Mouse (Mus musculus): ENCODE results near the gene Tsks. TPM values are rescaled to one million over a fixed set of nuclear protein-coding genes. Genes with fewer than 3 reads are reported as not detected.

Gene Tsks
- polyA plus RNA-seq (2015; fragmentation: Nextera tagmentation; extraction: Ambion mirVana): 0.13 and 0.27 TPM in 2 replicates

DNA sequence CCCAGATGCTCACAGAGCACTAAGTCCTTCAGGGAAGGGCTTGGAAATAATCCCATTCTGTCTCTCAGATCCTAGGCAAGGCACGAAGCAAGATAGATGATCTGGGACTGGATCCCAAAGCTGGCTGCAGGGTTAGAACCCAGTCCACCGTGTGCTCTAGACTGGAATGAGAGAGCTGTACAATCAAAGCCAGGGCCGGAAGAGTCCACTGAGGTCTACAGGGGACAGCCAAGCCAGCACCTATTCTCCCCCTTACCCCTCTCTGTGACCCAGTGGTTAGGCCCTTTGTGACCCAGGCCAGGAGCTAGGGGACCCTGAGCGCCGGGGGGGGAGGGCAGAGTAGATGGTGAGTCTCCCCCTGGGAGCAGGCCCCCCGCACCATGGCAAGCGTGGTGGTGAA, at the start of gene Tsks:
Gene Tsks (plus strand): TSS at position 301 of the 400 bp plus-strand sequence.
- no peak within 1 kb of the TSS for H3K9ac ChIP-seq
- no peak within 1 kb of the TSS for H3K4me2 ChIP-seq
- H3K27ac ChIP-seq: no peak within 1 kb of the TSS
- no peaks in the 10 kb centered on the region for H3K9me3 ChIP-seq (replicated peaks)
- 0 out of 2 replicates have a peak, but pooled peaks cover 6% of the 10 kb centered on the region for H3K27me3 ChIP-seq
- no peak within 1 kb of the TSS for H3K4me3 ChIP-seq
- no peaks in the 10 kb centered on the region for H3K4me1 ChIP-seq (replicated peaks)
- ATAC-seq (replicated peaks; ENCODE audit: insufficient number of reproducible peaks, insufficient read depth, low FRiP score, low read depth): no peak
- H3K36me3 ChIP-seq: no peaks in the 10 kb centered on the region
- WGBS: 75% methylated on average over 6 of the region's 7 CpGs

DNA sequence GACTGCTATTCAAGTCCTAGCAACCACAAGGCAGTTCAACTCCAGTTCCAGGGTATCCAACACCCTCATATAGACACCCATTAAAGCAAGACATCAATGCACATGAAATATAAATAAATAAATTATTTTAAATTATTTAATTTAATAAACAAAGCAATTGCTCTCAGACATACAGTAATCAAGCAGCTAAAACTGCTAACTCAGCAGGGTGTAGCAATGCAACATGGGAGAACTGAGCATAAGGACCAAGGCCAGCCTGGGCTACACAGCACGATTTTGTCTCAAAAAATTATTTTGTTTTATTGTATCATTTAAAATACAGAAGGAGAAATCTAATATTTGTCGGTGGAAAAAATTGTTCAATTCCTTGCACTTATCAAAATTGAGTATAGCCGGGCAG, 48.8 kb upstream of the Tsks start:
- Histone ChIP-seq H3K27ac (peak overlapping the region; percentile 78; the same call in 1 of the 2 replicates), H3K4me2 (no peak overlapping the region), H3K4me1 (replicated peaks) (peaks cover 61% of the 10 kb centered on the region), H3K36me3 (peaks cover 7% of the 10 kb centered on the region; the same call in 1 of the 2 replicates), H3K4me3 (no peak overlapping the region), H3K9me3 (replicated peaks) (no peaks in the 10 kb centered on the region), H3K9ac (no peak overlapping the region), H3K27me3 (no peaks in the 10 kb centered on the region)
- 87% methylated on average over 3 of the region's 3 CpGs for WGBS
- no peak for ATAC-seq (replicated peaks; ENCODE audit: insufficient number of reproducible peaks, insufficient read depth, low FRiP score, low read depth)

DNA sequence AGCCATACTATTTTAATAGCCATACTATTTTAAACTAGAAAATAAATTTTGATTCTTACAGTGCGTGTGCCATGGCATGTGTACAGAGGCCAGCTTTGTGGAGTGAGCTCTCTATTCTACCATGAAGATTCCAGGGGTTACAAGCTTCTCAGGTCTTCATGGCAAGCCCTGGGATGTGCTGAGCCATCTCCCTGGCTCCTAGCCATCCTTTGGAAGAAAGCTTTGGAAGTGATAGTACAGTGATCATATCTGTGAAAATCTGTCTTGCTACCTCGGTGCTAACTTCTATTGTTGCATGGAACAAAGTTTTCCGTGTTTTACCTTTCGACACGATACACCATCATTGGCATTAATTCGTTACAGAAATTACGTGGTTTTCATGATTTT, 47.8 kb upstream of the Tsks start:
- peaks cover 53% of the 10 kb centered on the region for H3K4me1 ChIP-seq (replicated peaks)

DNA sequence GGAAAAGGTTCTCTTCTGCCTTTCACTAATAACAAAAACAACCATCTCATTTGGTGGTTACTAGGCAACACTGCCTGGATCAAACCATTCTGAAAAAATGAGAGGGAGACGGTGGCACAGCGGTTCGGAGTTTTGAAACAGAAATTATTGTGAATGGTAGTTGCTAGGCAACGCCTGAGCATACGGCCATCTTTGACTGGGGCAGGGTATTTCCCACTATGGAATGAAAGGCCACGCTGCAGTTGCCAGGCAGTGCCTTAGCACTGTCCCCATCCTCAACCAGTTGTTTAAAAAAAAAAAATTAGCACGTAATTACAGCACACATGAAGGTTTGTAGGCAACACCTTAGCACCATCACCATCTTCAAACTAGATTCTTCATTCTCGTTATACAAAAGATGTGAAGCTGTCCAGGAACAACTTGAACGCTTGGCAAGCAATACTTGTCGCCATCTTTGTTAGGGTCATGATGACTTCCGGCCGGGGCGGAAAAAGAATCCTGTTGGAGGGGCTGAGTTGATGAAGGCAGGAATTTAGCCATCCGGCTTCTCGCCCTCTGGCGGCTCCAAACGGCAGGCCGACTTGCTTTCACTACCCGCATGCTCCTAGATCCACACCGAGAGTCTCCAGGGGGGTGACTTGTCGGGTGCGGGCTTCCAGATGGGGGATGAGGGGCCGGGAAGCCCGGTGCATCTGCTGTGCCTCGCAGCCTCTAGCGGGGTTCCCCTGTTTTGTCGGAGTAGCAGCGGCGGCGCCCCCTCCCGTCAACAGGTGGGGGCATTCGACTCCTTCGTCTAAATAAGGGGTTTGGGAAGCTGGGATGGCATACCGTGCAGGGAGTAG, 47.2 kb upstream of the Tsks start, which contains the start of gene Fuz:
Gene Fuz (plus strand): TSS at position 487 of the 842 bp plus-strand sequence.
- ATAC-seq (replicated peaks; ENCODE audit: insufficient number of reproducible peaks, insufficient read depth, low FRiP score, low read depth): peak; percentile 45
- H3K4me1 ChIP-seq (replicated peaks): peaks cover 49% of the 10 kb centered on the region
- H3K27me3 ChIP-seq: no peaks in the 10 kb centered on the region
- H3K4me2 ChIP-seq: peak within 1 kb of the TSS; percentile 77
- peak within 1 kb of the TSS; percentile 94 for H3K27ac ChIP-seq
- WGBS: 1% methylated on average over 34 of the region's 34 CpGs
- peak within 1 kb of the TSS; percentile 76 for H3K9ac ChIP-seq
- H3K4me3 ChIP-seq: peak within 1 kb of the TSS; percentile 71
- H3K36me3 ChIP-seq: peaks cover 16% of the 10 kb centered on the region; the same call in 1 of the 2 replicates
- H3K9me3 ChIP-seq (replicated peaks): no peaks in the 10 kb centered on the region

More for the DNA sequence above, 47.8 kb upstream of the Tsks start:
- no peaks in the 10 kb centered on the region for H3K27me3 ChIP-seq
- H3K36me3 ChIP-seq: peaks cover 16% of the 10 kb centered on the region
- 74% methylated on average over 7 of the region's 7 CpGs for WGBS
- peak overlapping the region; percentile 71 for H3K4me3 ChIP-seq
- no peaks in the 10 kb centered on the region for H3K9me3 ChIP-seq (replicated peaks)
- peak overlapping the region; percentile 94; the same call in 1 of the 2 replicates for H3K27ac ChIP-seq
- peak overlapping the region; percentile 77 for H3K4me2 ChIP-seq
- no peak overlapping the region for H3K9ac ChIP-seq
- no peak for ATAC-seq (replicated peaks; ENCODE audit: insufficient number of reproducible peaks, insufficient read depth, low FRiP score, low read depth)

DNA sequence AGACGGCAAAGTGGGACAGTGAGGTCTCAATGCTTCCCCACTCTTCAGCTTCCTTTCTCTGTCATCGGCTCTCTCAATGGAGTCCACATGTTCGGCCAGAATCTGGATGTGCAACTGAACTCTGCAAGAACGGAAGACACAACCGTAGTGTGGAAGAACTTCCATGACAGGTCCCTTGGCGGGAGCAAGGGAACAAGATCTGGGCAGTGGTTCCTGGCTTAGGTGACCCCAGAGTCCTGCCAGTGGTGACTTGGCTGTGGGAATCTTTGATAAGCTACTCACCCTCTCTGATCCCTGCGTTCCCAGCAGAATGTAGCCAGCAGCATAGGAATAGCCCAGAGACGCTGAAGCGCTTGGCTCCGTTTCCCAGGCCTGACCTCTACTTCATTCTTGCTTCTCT, 46.5 kb upstream of the Tsks start:
- Histone ChIP-seq H3K4me1 (replicated peaks) (peaks cover 49% of the 10 kb centered on the region), H3K36me3 (peaks cover 19% of the 10 kb centered on the region; the same call in 1 of the 2 replicates), H3K4me3 (peak overlapping the region; percentile 71), H3K27ac (peak overlapping the region; percentile 94), H3K27me3 (no peaks in the 10 kb centered on the region), H3K4me2 (peak overlapping the region; percentile 77), H3K9ac (peak overlapping the region; percentile 76), H3K9me3 (replicated peaks) (no peaks in the 10 kb centered on the region)
- 34% methylated on average over 10 of the region's 10 CpGs for WGBS
- ATAC-seq (replicated peaks; ENCODE audit: insufficient number of reproducible peaks, insufficient read depth, low FRiP score, low read depth): no peak

DNA sequence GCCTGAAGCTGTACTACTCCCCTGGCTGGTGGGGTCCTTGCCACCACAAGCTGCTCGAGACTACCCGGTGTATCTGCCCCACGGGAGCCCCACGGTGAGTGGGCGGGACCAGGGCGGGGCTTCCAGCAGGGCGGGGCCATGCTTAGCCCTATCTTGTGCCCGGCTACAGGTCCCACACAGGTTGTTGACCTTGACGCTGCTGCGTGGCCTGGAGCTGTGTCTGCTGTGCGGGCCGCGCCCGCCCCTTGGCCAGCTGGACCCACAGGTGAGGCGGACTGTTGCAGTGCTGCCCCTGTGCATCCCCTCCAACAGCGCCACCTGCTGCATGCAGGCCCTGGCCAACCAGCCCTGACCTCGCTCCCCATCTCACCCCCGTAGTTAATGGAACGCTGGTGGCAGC, 44.4 kb upstream of the Tsks start:
- ATAC-seq (replicated peaks; ENCODE audit: insufficient number of reproducible peaks, insufficient read depth, low FRiP score, low read depth): no peak
- Histone ChIP-seq H3K36me3 (peaks cover 36% of the 10 kb centered on the region), H3K4me3 (no peak overlapping the region), H3K9ac (no peak overlapping the region), H3K27ac (no peak overlapping the region), H3K9me3 (replicated peaks) (no peaks in the 10 kb centered on the region), H3K27me3 (no peaks in the 10 kb centered on the region), H3K4me2 (peak overlapping the region; percentile 6; the same call in 1 of the 2 replicates), H3K4me1 (replicated peaks) (peaks cover 47% of the 10 kb centered on the region)
- 40% methylated on average over 19 of the region's 19 CpGs for WGBS

DNA sequence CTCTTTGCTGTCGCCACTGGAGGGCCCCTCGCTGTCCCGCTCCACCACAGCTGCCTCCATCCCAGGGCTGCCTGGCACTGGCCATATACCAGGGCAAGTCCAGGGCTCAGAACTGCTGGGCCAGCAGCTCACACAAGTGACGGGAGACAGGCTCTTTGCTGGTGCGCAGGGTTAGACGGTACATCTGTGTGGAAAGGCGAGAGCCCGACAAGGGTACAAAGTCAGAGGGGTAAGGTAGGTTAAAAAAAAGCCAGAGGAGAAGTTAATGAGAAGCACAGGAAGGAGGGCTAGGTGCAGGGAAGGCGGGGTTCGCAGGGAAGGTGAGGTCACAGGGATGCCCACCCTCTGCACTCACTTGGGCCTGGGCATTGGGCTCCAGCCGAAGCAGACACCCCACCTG, 42.4 kb upstream of the Tsks start:
- H3K9me3 ChIP-seq (replicated peaks): no peaks in the 10 kb centered on the region
- WGBS: 88% methylated on average over 11 of the region's 11 CpGs
- no peak for ATAC-seq (replicated peaks; ENCODE audit: insufficient number of reproducible peaks, insufficient read depth, low FRiP score, low read depth)
- H3K36me3 ChIP-seq: peaks cover 56% of the 10 kb centered on the region
- H3K27me3 ChIP-seq: no peaks in the 10 kb centered on the region
- no peak overlapping the region for H3K27ac ChIP-seq
- no peak overlapping the region for H3K9ac ChIP-seq
- no peak overlapping the region for H3K4me2 ChIP-seq
- peaks cover 39% of the 10 kb centered on the region for H3K4me1 ChIP-seq (replicated peaks)
- H3K4me3 ChIP-seq: no peak overlapping the region

DNA sequence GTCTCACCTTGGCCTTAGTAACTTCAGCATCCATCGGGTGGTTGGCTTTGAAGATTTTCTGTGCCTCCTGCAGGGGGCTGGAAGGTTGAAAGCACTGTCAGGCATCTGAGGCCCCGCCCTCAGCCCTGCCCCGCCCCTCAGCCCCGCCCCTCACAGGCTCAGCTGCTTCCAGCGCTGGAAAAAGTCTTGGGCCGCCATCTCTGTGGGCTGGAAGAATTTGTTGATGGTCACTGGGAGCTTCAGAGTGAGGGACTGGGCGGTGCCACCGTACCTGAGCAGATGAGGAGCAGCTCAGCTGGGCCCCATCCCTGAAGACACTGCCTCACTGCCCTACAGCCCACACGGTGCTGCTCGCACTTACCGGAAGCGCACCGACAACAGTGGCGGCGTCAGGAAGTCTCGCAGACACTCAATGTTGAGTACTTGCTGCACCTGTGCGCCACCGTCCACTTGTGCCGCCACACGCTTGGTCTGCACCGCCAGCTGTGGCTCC, 41.7 kb upstream of the Tsks start:
- Histone ChIP-seq H3K36me3 (peaks cover 63% of the 10 kb centered on the region), H3K27ac (peak overlapping the region; percentile 35; the same call in 1 of the 2 replicates), H3K4me1 (replicated peaks) (peaks cover 39% of the 10 kb centered on the region), H3K9ac (no peak overlapping the region), H3K4me3 (peak overlapping the region; percentile 35), H3K4me2 (peak overlapping the region; percentile 61), H3K27me3 (no peaks in the 10 kb centered on the region), H3K9me3 (replicated peaks) (no peaks in the 10 kb centered on the region)
- ATAC-seq (replicated peaks; ENCODE audit: insufficient number of reproducible peaks, insufficient read depth, low FRiP score, low read depth): no peak
- WGBS: 22% methylated on average over 21 of the region's 21 CpGs

DNA sequence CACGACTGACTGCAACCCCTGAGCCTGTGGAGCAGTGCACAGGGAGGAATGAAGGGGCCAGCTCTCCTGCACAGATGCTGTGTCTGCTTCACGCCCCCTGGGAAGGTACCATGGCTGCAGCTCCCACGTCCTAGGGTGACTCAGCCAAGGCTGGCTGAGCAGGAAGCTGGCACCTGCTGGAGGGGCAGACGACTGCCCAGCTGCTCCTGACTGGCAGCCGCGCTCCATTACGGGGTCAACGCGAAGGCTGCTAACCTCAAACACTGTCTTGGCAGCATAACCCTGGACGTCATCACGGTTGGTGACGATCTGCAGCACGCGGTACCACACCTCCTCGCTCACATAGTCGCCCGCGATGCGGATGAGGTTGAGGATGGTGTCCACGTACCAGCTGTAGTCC, 37.6 kb upstream of the Tsks start:
- WGBS: 81% methylated on average over 20 of the region's 20 CpGs
- H3K36me3 ChIP-seq: peaks cover 84% of the 10 kb centered on the region
- no peak for ATAC-seq (replicated peaks; ENCODE audit: insufficient number of reproducible peaks, insufficient read depth, low FRiP score, low read depth)

DNA sequence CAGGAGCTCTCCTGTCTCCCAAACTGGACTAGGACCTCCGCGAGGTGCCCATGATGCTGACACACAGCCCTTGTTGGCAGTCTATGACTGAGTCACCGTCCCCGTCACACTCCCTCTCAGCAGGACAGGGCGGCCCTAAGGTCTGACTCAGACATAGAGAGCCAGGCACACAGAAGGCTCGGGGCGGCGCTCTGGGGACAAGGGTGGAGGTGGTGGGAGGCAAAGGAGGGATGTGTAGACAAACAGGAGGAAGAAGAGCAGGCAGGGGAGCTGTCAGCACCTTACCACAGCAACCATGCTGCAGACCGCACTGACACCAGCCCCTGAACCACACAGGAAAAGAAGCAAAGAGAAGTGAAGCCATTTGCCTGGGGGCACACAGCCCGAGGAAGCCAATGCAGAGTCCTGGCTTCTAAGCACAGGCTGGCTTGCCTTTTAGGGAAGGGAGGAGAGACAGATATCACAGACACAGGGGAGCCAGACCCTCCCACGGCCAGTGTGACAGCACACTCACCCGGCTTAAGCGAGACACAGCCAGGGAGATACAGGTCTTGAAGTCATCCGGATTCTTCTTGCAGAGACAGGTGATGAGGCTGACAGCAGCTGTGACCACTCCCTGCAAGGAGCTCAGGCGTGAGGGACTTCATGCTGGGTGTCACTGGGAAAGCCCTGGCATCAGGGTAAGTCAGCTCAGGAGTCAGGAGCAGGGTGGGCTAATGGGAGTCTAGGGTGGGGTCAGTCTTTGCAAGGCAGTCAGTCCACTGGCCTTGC, 34.1 kb upstream of the Tsks start:
- no peaks in the 10 kb centered on the region for H3K27me3 ChIP-seq
- H3K27ac ChIP-seq: no peak overlapping the region
- WGBS: 73% methylated on average over 15 of the region's 15 CpGs
- H3K9ac ChIP-seq: no peak overlapping the region
- H3K36me3 ChIP-seq: peaks cover 72% of the 10 kb centered on the region
- no peak for ATAC-seq (replicated peaks; ENCODE audit: insufficient number of reproducible peaks, insufficient read depth, low FRiP score, low read depth)
- H3K4me1 ChIP-seq (replicated peaks): no peaks in the 10 kb centered on the region
- H3K4me2 ChIP-seq: no peak overlapping the region
- H3K9me3 ChIP-seq (replicated peaks): no peaks in the 10 kb centered on the region
- H3K4me3 ChIP-seq: no peak overlapping the region

More for the DNA sequence above, 37.6 kb upstream of the Tsks start:
- Histone ChIP-seq H3K27ac (no peak overlapping the region), H3K9ac (no peak overlapping the region), H3K27me3 (no peaks in the 10 kb centered on the region), H3K4me3 (no peak overlapping the region), H3K9me3 (replicated peaks) (no peaks in the 10 kb centered on the region), H3K4me1 (replicated peaks) (peaks cover 14% of the 10 kb centered on the region), H3K4me2 (no peak overlapping the region)

DNA sequence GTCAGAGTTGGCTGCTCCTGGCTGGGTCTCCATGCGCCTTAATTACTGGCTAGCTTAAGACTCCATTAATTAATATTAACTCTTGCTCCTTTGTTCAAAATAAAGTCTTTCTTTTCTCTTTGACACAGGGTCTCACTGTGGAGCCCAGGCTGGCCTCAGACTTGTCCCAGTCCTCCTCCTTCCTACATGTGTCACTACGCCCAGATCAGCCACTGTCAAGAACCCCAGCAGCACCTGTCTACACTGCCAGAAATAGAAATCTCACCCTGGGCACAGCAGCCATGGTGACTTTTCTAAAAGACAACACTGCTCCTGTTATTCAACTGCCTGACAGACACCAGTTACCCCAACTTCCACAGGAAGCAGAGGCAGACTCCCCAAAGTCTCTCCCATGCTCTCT, 28.6 kb upstream of the Tsks start:
- ATAC-seq (replicated peaks; ENCODE audit: insufficient number of reproducible peaks, insufficient read depth, low FRiP score, low read depth): no peak
- no peaks in the 10 kb centered on the region for H3K9me3 ChIP-seq (replicated peaks)
- no peaks in the 10 kb centered on the region for H3K27me3 ChIP-seq
- no peak overlapping the region for H3K4me2 ChIP-seq
- H3K9ac ChIP-seq: no peak overlapping the region
- H3K4me1 ChIP-seq (replicated peaks): peaks cover 16% of the 10 kb centered on the region
- peaks cover 30% of the 10 kb centered on the region; the same call in 1 of the 2 replicates for H3K36me3 ChIP-seq
- no peak overlapping the region for H3K4me3 ChIP-seq
- WGBS: 73% methylated on average over 2 of the region's 2 CpGs
- H3K27ac ChIP-seq: peak overlapping the region; percentile 43; the same call in 1 of the 2 replicates
